Mouse (Mus musculus) mesoderm, embryonic 11.5 days (tissue): ENCODE measurements around the gene Cope.

Source experiments
- DNase-seq: peaks from one replicate; pipeline ENCODE4 v3.0.0-alpha.2; 2012; ENCODE audit warnings: low read depth, low spot score

Gene Cope

DNA sequence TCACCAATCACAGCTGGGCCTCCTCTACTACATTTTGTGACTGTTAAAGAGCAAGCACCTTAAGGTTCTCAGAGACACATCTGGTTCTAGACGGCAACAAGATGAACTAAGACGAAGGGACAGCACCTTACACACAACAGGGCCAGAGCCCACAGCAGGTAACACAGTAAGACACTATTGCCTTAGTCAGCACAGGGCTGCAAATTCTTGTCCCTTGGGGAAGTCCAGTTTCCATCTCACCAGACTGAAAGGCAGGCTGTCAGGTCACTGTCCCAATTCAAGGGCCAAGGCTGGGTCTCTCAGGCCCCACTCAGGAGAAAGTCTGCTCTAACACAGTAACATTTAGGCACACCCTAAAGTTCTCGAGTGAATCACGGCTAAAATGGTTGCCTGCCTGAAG is 45.1 kb downstream of the Cope start:
- DNase-seq, result no peak

DNA sequence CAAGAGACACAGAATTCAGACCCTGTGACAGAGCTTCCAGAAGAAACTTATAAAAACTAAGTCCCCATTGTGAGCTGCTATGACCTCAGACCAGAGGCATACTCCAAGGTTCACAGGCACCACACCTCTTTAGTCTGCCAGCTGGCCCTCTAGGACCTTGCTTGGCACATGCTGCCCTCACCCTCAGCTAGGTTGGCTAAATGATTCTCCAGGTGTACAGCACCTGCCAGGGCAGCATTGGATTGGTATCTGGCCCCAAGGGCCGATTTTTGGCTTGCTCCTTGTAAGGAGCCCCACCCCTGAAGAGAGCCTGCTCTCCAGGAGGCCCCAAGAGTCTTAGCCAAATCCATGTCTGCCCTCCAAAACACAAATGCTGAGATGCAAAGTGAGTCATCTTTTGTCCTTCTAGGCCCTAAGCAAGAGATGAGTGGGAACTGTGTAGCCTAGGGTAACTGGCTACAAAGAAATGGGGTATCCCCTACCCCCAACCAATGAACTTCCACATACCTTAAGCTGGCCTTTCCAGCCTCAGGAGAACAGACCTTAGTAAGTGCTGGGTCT is 45.6 kb downstream of the Cope start:
- DNase-seq, result no peak

DNA sequence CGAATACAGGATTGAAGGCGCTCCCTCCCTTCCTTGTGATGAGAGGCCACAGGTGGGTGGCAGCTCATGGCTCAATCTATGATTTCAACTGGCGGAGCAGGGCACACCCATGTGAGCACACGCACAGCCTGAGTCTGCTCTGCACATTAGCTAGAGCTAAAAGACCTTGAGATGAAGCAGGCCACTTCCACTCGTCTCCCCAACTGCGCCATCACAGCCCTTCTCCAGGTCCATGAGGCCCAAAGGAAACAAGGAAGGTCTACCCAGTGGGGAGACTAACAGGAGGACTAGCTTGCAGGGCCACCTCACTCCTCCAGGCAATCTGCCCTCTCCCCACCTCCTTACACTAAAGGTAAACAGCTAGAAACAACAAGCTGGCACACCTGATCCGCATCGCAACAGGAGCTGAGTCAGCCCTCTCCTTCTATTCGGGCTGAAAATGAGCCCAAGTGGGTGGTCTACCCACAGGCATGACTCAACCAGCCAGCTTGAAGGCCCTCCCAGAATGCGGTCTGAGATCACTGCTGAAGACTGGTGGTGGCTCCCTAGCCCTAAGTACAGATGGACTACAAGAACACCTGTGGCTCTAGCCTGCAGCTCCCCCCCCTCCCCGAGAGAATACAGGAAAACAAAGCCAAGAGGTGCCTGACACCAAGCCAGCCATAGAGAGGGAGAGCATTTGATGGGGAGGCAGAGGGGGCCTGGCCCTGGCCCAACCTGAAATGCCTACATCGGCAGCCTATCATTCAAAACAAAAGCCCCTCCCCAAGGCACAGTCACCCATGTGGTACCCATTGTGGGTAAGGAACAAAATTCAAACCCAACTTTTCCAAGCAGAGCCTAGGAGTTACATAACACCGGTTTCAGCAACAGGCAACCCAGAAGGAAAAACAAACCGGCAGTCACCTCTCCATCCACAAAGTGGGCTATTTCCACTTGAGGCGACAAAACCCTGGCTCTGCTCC is 49.0 kb downstream of the Cope start:
- no peak for DNase-seq

DNA sequence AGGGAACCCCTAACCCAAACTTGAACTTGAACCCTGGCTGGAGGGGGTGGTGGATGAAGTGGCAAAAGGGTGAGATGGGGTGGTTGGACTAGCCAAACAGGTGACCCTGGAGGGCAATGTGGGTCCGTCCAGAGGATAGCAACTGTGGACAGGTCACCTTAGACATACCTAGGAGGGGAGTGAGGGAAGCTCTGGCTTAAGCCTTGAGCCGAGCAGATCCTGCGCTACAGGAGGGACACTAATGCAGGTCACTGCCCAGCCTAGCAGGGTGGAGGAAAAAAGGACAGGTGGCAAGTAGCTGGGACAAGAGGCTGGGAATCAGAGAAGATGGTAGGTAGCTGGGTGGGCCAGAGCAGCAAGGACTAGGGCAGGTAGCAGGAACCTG is 49.7 kb downstream of the Cope start:
- no peak for DNase-seq

DNA sequence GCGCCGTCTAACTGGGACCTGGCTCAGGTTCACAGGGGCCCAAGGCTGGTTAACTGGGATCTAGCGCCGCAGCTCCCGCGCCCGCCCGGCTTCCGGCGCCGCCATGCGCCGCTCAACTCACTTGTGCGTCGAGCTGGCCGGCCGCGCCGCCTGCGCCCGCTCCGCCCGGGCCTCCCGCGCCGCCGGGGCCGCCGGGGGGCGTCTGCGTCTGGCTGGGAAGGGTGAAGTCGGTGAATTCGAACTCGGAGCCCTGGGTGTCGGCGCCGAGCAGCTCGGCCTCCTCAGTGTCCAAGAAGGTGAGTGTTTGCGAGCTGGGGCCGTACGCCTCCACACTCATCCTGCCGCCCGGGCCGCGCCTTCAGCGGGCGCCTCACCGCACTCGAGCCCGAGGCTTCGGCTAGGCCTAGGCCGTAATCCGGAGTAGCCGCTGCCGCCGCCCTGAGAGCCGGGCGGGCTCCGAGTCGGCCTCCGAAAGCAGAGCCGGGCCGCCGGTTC is 50.4 kb downstream of the Cope start:
- no peak for DNase-seq

DNA sequence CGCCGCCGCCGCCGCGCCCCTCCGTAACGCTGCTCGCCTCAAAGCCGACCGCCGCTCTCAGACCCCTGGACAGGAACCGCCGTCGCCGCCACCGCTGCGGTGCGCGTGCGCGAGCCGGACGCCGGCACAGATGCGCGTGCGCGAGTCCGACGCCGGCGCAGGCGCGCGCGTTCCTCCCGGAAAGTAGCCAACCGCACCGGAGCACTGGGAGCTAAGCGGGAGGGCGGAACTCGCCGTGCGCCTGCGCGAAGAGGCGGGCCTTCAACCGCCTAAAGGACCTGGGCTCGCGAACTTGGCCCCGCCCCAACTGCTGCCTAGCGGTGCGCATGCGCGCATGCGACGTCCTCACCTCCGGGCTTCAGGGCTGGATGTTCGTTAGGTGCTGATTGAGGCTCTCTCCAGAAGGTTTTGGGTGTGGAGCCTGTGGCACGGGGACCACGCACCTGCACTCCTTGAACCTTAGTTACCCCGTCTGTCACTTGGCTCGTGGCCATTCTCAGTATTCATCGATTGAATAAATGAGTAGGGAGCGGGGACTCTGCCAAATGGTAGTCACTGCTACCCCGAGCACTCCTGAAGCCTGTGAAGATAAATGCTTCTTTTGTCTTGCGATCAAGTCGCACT is 51.0 kb downstream of the Cope start, which contains the start of gene Upf1:
Gene Upf1, minus strand, starts transcription at position 85 of the 624 bp plus-strand sequence.
- peak; percentile 100 for DNase-seq

DNA sequence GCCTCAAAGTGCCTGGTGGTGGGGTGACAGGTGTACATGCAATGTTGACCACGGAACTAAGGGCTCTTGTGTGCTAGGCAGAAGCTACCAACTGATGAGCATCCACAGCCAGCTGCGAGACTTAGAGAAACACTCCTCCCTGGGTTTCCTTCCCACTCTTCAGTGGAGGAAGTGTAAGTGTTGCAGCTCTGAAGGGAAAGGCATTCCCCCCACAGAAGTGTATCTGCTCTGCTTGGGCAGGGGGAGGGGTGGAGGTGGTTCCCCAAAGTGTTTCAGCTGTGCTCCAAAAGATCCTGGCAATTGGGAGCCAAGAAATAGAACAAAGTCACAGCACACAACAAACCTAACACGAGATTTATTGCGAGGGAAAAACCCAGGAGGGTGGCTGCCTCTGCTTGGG is 51.7 kb downstream of the Cope start:
- no peak for DNase-seq

DNA sequence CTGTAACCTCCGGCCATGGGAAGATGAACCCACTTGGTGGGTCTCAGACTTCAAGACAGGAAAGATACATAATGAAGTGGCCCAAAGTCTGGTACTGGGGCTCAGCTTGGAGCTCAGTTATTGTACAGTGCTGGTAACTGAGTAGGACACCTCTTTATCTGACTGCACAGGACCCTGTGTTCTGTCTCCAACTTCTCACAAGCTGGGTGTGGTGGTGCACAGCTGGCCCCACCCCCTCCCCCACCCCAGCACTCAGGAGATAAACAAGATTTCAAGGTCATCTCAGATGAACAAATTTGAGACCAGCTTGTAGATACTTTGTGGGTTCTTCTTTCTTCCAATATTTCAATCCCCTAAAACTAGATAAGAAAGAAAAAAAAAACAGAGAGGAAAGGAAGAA is 53.8 kb downstream of the Cope start:
- DNase-seq, result no peak

DNA sequence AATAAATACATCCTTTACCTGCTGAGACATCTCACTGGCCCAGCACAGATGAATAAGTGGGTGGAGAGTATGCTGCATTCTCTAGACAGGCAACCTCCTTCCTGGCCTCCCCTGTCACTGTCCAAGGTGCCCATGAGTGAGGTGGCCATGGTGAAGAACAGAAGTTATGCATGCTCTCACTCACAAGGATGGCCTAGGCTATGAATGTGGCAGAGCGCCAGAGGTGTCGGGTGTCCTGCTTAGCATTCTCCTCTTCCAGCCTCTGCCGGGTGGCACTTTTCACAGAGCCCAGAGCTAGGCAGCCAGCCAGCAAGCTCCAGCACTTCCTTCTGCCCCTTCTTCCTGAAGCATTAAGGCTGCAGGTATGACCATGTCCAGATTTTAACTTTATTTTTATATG is 57.1 kb downstream of the Cope start:
- DNase-seq, result no peak

DNA sequence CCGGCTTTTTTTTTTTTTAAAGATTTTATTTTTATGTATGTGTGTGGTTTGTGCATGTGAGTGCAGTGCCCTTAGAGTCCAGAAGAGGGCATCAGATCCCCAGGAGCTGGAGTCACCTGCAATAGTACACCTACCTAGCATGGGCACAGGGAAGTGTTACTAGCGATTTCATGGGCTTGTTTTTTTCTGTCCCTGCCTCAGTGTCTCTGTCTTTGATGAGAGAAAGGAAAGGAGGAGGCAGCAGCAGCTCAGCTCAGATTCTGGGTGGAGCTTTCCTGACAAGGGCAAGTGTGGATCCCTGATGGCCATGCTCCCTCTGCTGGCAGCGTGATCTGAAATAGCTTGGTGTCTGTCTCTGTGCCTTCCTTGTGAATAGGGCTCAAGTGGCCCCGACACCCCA is 58.5 kb downstream of the Cope start:
- DNase-seq, result no peak

DNA sequence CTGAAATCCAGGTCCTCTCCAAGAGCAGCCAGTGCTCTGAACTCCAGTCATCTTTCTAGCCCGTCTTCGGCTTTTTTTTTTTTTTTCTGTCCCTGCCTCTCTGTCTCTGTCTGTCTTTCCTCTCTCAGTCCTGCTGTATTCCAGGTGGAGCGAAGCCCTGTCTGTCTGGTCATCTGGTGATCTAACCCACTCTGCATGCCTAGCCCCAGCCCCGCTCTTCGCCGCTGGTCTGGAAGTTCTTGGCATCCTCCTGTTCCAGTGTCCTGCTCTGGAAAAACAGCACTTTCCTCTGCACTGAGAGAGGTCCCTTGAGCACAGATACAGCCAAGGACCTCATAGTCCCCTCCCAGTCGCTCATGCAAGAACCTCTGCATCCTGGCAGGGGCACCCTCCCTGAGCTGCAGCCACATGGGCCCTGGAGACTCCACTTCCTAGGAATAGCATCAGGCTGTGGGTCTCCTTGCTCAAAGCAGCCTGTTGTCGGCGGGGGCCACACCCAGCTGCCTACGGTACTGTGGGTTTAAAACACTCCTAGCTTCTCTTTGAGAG is 59.2 kb downstream of the Cope start:
- no peak for DNase-seq
